In genomic region chr6:120211536-120211935, GRCm38 (mm10) we compare ENCODE assay signal across 23 mouse cellular contexts.
DNase-seq lines count a peak whose midpoint lies in the region; ATAC-seq and TF ChIP-seq lines count a peak whose summit lies in the region.
"Had no signal": no experiment of that assay in that cellular context is flagged by ENCODE, and none has a peak within 500 bp of the region (broad histone marks: within the 10 kb centered on the region; RNA-seq: fewer than 3 reads in every experiment).

No protein-coding gene starts in this region.

- no peaks in the 10 kb centered on the region for H3K4me1 ChIP-seq in intestine, embryonic 15.5 days (replicated peaks)
- no peaks in the 10 kb centered on the region for H3K4me1 ChIP-seq in intestine, postnatal 0 days (replicated peaks; ENCODE audit: control insufficient read depth, insufficient read depth, low read length)
- H3K4me1 ChIP-seq in liver, embryonic 12.5 days = peaks cover 41% of the 10 kb centered on the region
- H3K4me1 ChIP-seq: embryonic facial prominence, embryonic 12.5 days; heart, embryonic 15.5 days; hindbrain, embryonic 13.5 days had no signal

- H3K27ac ChIP-seq in intestine, embryonic 15.5 days = no peak overlapping the region
- no peak overlapping the region for H3K27ac ChIP-seq in intestine, postnatal 0 days (ENCODE audit: low read depth, low read length)
- H3K27ac ChIP-seq in liver, embryonic 12.5 days = peak overlapping the region; percentile 3; the same call in 1 of the 2 replicates
- H3K27ac ChIP-seq: embryonic facial prominence, embryonic 12.5 days; heart, adult 2 months; heart, embryonic 15.5 days; hindbrain, embryonic 13.5 days; hindbrain, postnatal 0 days had no signal

- WGBS in intestine, embryonic 15.5 days = 76% methylated on average over 6 of the region's 6 CpGs
- 60% methylated on average over 6 of the region's 6 CpGs for WGBS in intestine, postnatal 0 days
- WGBS in liver, embryonic 12.5 days (ENCODE audit: insufficient replicate concordance) = 55% methylated on average over 6 of the region's 6 CpGs

- peak; percentile 88 for DNase-seq in ZHBTc4 (ENCODE audit: low read depth, low spot score)
- no peak for DNase-seq in cerebellum, adult 11 months
- no peak for DNase-seq in adrenal gland, postnatal 36 days
- DNase-seq: adrenal gland, postnatal 14 days; B cell, adult 2 months; cerebellum, adult 9-10 months; cerebellum, postnatal 25 days; gastrocnemius, postnatal 14 days; heart, adult 2 months; heart, postnatal 14 days had no signal

- H3K9me3 ChIP-seq in intestine, embryonic 15.5 days = no peaks in the 10 kb centered on the region
- H3K9me3 ChIP-seq in intestine, postnatal 0 days (ENCODE audit: control insufficient read depth) = no peaks in the 10 kb centered on the region
- no peaks in the 10 kb centered on the region for H3K9me3 ChIP-seq in liver, embryonic 12.5 days (replicated peaks)
- H3K9me3 ChIP-seq: embryonic facial prominence, embryonic 12.5 days; heart, embryonic 15.5 days; hindbrain, embryonic 13.5 days had no signal

- 0 out of 2 replicates have a peak, but pooled peaks have one; percentile 39 for ATAC-seq in intestine, embryonic 15.5 days
- no peak for ATAC-seq in intestine, postnatal 0 days
- ATAC-seq in liver, embryonic 12.5 days = no peak
- ATAC-seq in megakaryocyte progenitor cell, adult 5-6 weeks (replicated peaks; ENCODE audit: poor library complexity) = peak; percentile 22; the same call in 1 of the 2 replicates
- ATAC-seq in inflammation-experienced regulatory T-cells, adult 6 months = no peak
- ATAC-seq: CD4-positive, CD25-positive, alpha-beta regulatory T cell, adult 4 months; forebrain, embryonic 14.5 days; hindbrain, postnatal 0 days; intestine, embryonic 16.5 days had no signal

- H3K36me3 ChIP-seq in intestine, embryonic 15.5 days = no peaks in the 10 kb centered on the region
- peaks cover 9% of the 10 kb centered on the region; the same call in 1 of the 2 replicates for H3K36me3 ChIP-seq in intestine, postnatal 0 days (ENCODE audit: control insufficient read depth, insufficient read depth)
- no peaks in the 10 kb centered on the region for H3K36me3 ChIP-seq in liver, embryonic 12.5 days
- H3K36me3 ChIP-seq: embryonic facial prominence, embryonic 12.5 days; heart, embryonic 15.5 days; hindbrain, embryonic 13.5 days had no signal

- H3K27me3 ChIP-seq in intestine, embryonic 15.5 days (replicated peaks) = no peaks in the 10 kb centered on the region
- no peaks in the 10 kb centered on the region for H3K27me3 ChIP-seq in intestine, postnatal 0 days (replicated peaks; ENCODE audit: control insufficient read depth, insufficient read depth, low read length)
- peaks cover 14% of the 10 kb centered on the region; the same call in 1 of the 2 replicates for H3K27me3 ChIP-seq in liver, embryonic 12.5 days (replicated peaks)
- H3K27me3 ChIP-seq: embryonic facial prominence, embryonic 12.5 days; heart, embryonic 15.5 days; hindbrain, embryonic 13.5 days had no signal

- H3K9ac ChIP-seq in intestine, embryonic 15.5 days = no peak overlapping the region
- no peak overlapping the region for H3K9ac ChIP-seq in intestine, postnatal 0 days (ENCODE audit: low read depth, low read length)
- H3K9ac ChIP-seq in liver, embryonic 12.5 days = no peak overlapping the region
- H3K9ac ChIP-seq: embryonic facial prominence, embryonic 12.5 days; heart, embryonic 15.5 days; hindbrain, embryonic 13.5 days had no signal

- TF ChIP-seq CTCF in intestine, postnatal 0 days (IDR thresholded peaks at IDR 0.05; ENCODE audit: low read depth) = no peak

- no peak overlapping the region for H3K4me3 ChIP-seq in intestine, embryonic 15.5 days (replicated peaks)
- H3K4me3 ChIP-seq in intestine, postnatal 0 days (ENCODE audit: low read depth, low read length) = no peak overlapping the region
- no peak overlapping the region for H3K4me3 ChIP-seq in liver, embryonic 12.5 days
- H3K4me3 ChIP-seq: embryonic facial prominence, embryonic 12.5 days; heart, adult 2 months; heart, embryonic 15.5 days; hindbrain, embryonic 13.5 days had no signal

- no peak overlapping the region for H3K4me2 ChIP-seq in intestine, embryonic 15.5 days (replicated peaks)
- H3K4me2 ChIP-seq in intestine, postnatal 0 days (replicated peaks; ENCODE audit: low read depth) = no peak overlapping the region
- H3K4me2 ChIP-seq in liver, embryonic 12.5 days = no peak overlapping the region
- H3K4me2 ChIP-seq: embryonic facial prominence, embryonic 12.5 days; heart, embryonic 11.5 days; heart, embryonic 15.5 days; hindbrain, embryonic 13.5 days had no signal

Comparison
In these comparisons a context has a peak if more than half of its experiments do, and no peak if none do; other contexts are left out.
1. ATAC-seq: peak in intestine, embryonic 15.5 days (single experiment) and megakaryocyte progenitor cell, adult 5-6 weeks (single experiment); none in intestine, postnatal 0 days (single experiment), liver, embryonic 12.5 days (single experiment) and inflammation-experienced regulatory T-cells, adult 6 months (single experiment).